Mouse (Mus musculus): ENCODE data around the gene Sbds. TPM values are rescaled to one million over a fixed set of nuclear protein-coding genes. Genes with fewer than 3 reads are reported as not detected.

The Sbds gene
- polyA plus RNA-seq, 1 experiment from 2014 or later = 76.8 TPM

DNA sequence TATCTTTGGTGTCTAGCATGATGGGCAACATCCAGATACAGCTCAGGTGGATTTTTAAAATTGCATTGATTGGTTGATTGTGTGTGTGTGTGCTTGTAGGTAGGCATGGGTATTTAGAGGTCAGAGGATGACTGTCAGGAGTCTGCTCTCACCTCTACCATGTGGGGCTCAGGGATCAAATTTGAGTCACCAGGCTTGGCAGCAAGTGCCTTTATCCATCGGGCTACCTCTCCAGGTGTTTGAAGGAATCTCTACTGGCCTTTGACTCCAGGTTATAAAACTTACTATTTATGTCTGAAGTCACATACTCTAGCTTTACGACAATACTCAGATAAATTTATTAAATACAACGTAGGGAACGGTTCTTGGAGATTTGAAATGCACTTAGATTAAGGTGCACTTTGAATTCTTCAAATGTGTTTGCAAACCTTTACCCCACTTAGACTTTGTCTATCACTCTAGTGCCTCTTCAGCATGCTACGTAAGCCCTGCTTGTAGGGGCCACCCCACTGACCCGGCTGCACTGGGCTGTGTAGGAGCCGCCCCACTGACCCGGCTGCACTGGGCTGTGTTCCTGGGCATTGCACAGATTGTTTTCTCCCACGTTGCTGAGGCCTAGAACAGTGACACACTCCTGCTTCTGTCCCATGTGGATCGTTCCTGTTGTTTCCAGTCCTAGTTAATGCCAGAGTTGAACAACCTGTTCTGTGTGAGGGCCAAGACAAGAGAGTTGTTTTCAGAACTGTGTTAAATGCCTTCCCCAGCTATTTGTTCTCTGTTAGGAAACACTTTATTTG, 54.9 kb downstream of the Sbds start:
- H3K4me2 ChIP-seq (ENCODE audit: low read depth, low read length, severe bottlenecking) = no peak overlapping the region

DNA sequence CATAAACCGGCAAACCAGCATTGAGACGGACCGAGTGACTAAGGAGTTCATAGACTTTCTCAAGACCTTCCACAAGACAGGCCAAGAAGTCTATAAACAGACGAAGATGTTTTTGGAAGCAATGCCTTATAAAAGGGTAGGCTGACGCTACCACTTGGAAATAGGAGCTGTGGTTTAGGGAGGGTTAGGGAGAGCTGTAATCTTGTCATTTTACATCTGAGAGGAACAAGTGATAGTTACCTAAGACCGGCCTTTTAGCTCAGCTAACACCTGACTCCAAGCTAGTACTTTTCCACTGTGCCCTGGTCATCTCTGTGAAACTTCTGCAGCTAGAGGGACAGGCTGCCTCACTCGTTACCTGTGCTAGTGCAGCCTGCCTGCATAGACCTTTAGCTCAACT, 57.3 kb downstream of the Sbds start:
- H3K27ac ChIP-seq (ENCODE audit: low read depth, low read length) = no peak overlapping the region
- no peaks in the 10 kb centered on the region for H3K9me3 ChIP-seq (ENCODE audit: control insufficient read depth, low read length)
- H3K9ac ChIP-seq (ENCODE audit: low read length) = no peak overlapping the region
- H3K4me1 ChIP-seq (replicated peaks; ENCODE audit: control insufficient read depth, insufficient read depth, low read length) = no peaks in the 10 kb centered on the region
- 93% methylated on average over 7 of the region's 7 CpGs for WGBS
- H3K36me3 ChIP-seq (ENCODE audit: control insufficient read depth, insufficient read depth, low read length) = no peaks in the 10 kb centered on the region; the same call in 1 of the 2 replicates
- no peak overlapping the region for H3K4me2 ChIP-seq (ENCODE audit: low read depth, low read length, severe bottlenecking)
- H3K4me3 ChIP-seq (ENCODE audit: low read depth, low read length) = no peak overlapping the region
- ATAC-seq (replicated peaks; ENCODE audit: low FRiP score) (no peak), DNase-seq (ENCODE audit: low spot score) (no peak)
- no peaks in the 10 kb centered on the region for H3K27me3 ChIP-seq (ENCODE audit: control insufficient read depth, insufficient read depth, low read length)

More for the DNA sequence above, 54.9 kb downstream of the Sbds start:
- Histone ChIP-seq H3K27ac (ENCODE audit: low read depth, low read length) (no peak overlapping the region), H3K4me3 (ENCODE audit: low read depth, low read length) (no peak overlapping the region), H3K27me3 (ENCODE audit: control insufficient read depth, insufficient read depth, low read length) (no peaks in the 10 kb centered on the region), H3K9me3 (ENCODE audit: control insufficient read depth, low read length) (no peaks in the 10 kb centered on the region), H3K36me3 (ENCODE audit: control insufficient read depth, insufficient read depth, low read length) (no peaks in the 10 kb centered on the region; the same call in 1 of the 2 replicates), H3K4me1 (replicated peaks; ENCODE audit: control insufficient read depth, insufficient read depth, low read length) (no peaks in the 10 kb centered on the region), H3K9ac (ENCODE audit: low read length) (no peak overlapping the region)
- ATAC-seq (replicated peaks; ENCODE audit: low FRiP score) (no peak), DNase-seq (ENCODE audit: low spot score) (no peak)
- WGBS = 94% methylated on average over 10 of the region's 10 CpGs

DNA sequence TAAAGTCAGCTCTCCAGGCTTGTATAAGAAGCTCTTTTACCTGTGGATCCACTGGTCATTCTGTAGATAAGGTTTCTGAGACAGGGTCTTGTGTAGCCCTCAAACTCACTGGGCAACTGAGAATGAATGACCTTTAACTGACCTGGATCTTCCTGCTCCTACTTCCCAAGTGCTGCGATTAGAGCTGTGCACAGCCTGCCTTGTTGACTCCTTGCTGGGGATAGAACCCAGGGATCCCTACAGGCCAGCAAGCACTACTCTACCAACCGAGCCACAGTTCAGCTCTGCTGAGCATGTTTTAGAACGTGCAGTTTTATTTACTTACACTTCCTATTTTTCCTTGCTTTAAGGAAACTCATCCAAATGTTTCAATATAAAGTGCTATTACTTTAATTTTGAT, 57.9 kb downstream of the Sbds start:
- no peak overlapping the region for H3K27ac ChIP-seq (ENCODE audit: low read depth, low read length)
- 89% methylated on average over 3 of the region's 3 CpGs for WGBS
- no peaks in the 10 kb centered on the region for H3K9me3 ChIP-seq (ENCODE audit: control insufficient read depth, low read length)
- H3K4me2 ChIP-seq (ENCODE audit: low read depth, low read length, severe bottlenecking) = no peak overlapping the region
- no peak overlapping the region for H3K4me3 ChIP-seq (ENCODE audit: low read depth, low read length)
- H3K9ac ChIP-seq (ENCODE audit: low read length) = no peak overlapping the region
- ATAC-seq (replicated peaks; ENCODE audit: low FRiP score) (no peak), DNase-seq (ENCODE audit: low spot score) (no peak)
- H3K27me3 ChIP-seq (ENCODE audit: control insufficient read depth, insufficient read depth, low read length) = no peaks in the 10 kb centered on the region
- H3K4me1 ChIP-seq (replicated peaks; ENCODE audit: control insufficient read depth, insufficient read depth, low read length) = no peaks in the 10 kb centered on the region
- H3K36me3 ChIP-seq (ENCODE audit: control insufficient read depth, insufficient read depth, low read length) = no peaks in the 10 kb centered on the region; the same call in 1 of the 2 replicates

DNA sequence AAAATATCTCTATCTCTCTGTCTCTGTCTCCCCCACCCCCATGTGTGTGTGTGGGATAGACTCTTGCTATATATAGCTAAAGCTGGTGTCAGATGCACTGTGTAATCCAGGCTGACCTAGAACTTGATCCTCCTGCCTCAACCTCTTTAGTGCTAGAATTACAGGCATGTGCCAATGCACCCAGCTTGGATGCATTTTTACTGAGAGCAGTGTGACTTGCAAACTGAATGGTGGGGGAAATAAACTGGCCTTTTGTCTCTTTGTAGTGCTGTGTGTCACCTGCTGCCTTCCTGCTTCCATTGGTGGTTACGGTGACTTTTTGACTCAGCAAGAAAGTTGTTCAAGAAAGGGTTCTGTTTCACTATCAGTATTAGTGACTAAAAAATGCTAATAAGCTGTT, 59.0 kb downstream of the Sbds start:
- Histone ChIP-seq H3K4me3 (ENCODE audit: low read depth, low read length) (no peak overlapping the region), H3K9ac (ENCODE audit: low read length) (no peak overlapping the region), H3K4me2 (ENCODE audit: low read depth, low read length, severe bottlenecking) (no peak overlapping the region), H3K9me3 (ENCODE audit: control insufficient read depth, low read length) (no peaks in the 10 kb centered on the region), H3K36me3 (ENCODE audit: control insufficient read depth, insufficient read depth, low read length) (no peaks in the 10 kb centered on the region; the same call in 1 of the 2 replicates), H3K27me3 (ENCODE audit: control insufficient read depth, insufficient read depth, low read length) (no peaks in the 10 kb centered on the region), H3K4me1 (replicated peaks; ENCODE audit: control insufficient read depth, insufficient read depth, low read length) (no peaks in the 10 kb centered on the region), H3K27ac (ENCODE audit: low read depth, low read length) (no peak overlapping the region)
- ATAC-seq (replicated peaks; ENCODE audit: low FRiP score) (no peak), DNase-seq (ENCODE audit: low spot score) (no peak)
- WGBS = 90% methylated on average over 1 of the region's 1 CpGs

Other genes with a start within 250 kb of the Sbds start
- gene Asl, start 226.3 kb downstream of the Sbds start, polyA plus RNA-seq (2014; fragmentation: Nextera tagmentation; extraction: Ambion mirVana) = 27.0 and 33.4 TPM in 2 replicates
- 36.4 and 39.0 TPM in 2 replicates for gene Crcp, start 226.2 kb downstream of the Sbds start, polyA plus RNA-seq (2014; fragmentation: Nextera tagmentation; extraction: Ambion mirVana)
- 60.8 and 62.7 TPM in 2 replicates for gene Tpst1, start 182.2 kb downstream of the Sbds start, polyA plus RNA-seq (2014; fragmentation: Nextera tagmentation; extraction: Ambion mirVana)
- 6.0 and 6.7 TPM in 2 replicates for gene Kctd7, start 110.7 kb downstream of the Sbds start, polyA plus RNA-seq (2014; fragmentation: Nextera tagmentation; extraction: Ambion mirVana)
- gene Rabgef1, start 83.7 kb downstream of the Sbds start, polyA plus RNA-seq (2014; fragmentation: Nextera tagmentation; extraction: Ambion mirVana) = 23.1 and 27.0 TPM in 2 replicates
- gene Tmem248, start 38.4 kb downstream of the Sbds start, polyA plus RNA-seq (2014; fragmentation: Nextera tagmentation; extraction: Ambion mirVana) = 34.7 and 35.3 TPM in 2 replicates
- 26.2 and 29.0 TPM in 2 replicates for gene Tyw1, start 89 bp upstream of the Sbds start, polyA plus RNA-seq (2014; fragmentation: Nextera tagmentation; extraction: Ambion mirVana)
- gene Caln1, start 113.9 kb upstream of the Sbds start, polyA plus RNA-seq (2014; fragmentation: Nextera tagmentation; extraction: Ambion mirVana) = 0.33 and 0.48 TPM in 2 replicates
- not detected in 2 replicates for gene A330070K13Rik, start 129.1 kb upstream of the Sbds start, polyA plus RNA-seq (2014; fragmentation: Nextera tagmentation; extraction: Ambion mirVana)

All from forebrain, embryonic 11.5 days (tissue).